Mouse (Mus musculus) olfactory bulb, adult 2 months (tissue): Measurements from ENCODE around the gene Cand2. TPM values are rescaled to one million over a fixed set of nuclear protein-coding genes. Genes with fewer than 3 reads are reported as not detected.
A peak's percentile ranks its signal among the peaks of the same experiment; 100 is the strongest.

Experiments
- H3K27ac ChIP-seq: fragments of 200-500 bp; 2 replicates; pipeline ENCODE4 v1.5.1; 2012; ENCODE audit warnings: low read depth, low read length; ENCODE audit not compliant: insufficient read depth
- H3K4me1 ChIP-seq: fragments of 200-500 bp; 2 replicates; pipeline ENCODE4 v1.6.1; 2012; ENCODE audit warnings: low read length; ENCODE audit not compliant: control insufficient read depth, insufficient read depth
- H3K4me3 ChIP-seq: fragments of 200-500 bp; 2 replicates; pipeline ENCODE4 v1.5.1; 2012; ENCODE audit warnings: mild to moderate bottlenecking, low read depth, low read length, moderate library complexity; ENCODE audit not compliant: insufficient read depth
- CTCF ChIP-seq: fragments of 200-500 bp; IDR thresholded peaks from 2 replicates; pipeline ENCODE4 v1.5.1; 2012; ENCODE audit warnings: low read depth, mild to moderate bottlenecking, low read length, moderate library complexity; ENCODE audit not compliant: insufficient read depth
- POLR2A ChIP-seq: fragments of 200-500 bp; IDR thresholded peaks from 2 replicates; pipeline ENCODE4 v1.6.1; 2012; ENCODE audit warnings: mild to moderate bottlenecking, low read depth, low read length, moderate library complexity; ENCODE audit not compliant: insufficient read depth
- WGBS: fragments of 180-500 bp; shearing (Covaris S2); methylation state at CpG from one replicate; pipeline ENCODE4 v1.1.7; 2018; 5-methylcytosine and 5-hydroxymethylcytosine counted together
- polyA plus RNA-seq: library from polyadenylated mRNA; stranded (reverse); fragments of >200 nt; gene quantifications from 2 replicates; pipeline ENCODE4 v1.2.4, GENCODE M21; 2012; ENCODE audit warnings: low replicate concordance; ENCODE audit not compliant: missing spikeins, insufficient read depth, insufficient read length

Gene Cand2
- polyA plus RNA-seq, 1 experiment, result not detected

DNA sequence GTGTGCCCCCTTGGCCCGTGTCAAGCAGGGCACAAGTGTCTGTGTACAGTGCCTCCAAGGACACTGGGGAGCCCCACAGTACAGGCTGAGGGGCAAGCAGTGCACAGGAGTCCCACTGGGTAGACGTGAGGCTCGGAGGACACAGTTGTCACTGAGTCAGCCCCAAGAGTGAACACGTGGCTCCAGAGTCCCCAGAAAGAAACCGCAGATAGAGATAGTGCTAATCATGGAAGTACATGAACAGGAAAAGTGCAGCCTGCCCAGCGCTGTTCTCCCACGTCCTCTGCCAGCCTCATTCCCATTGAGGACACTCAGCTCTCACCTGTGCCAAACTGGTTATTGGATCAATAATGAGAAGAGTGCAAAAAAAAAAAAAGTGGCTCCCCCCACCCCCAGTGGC, 18.8 kb upstream of the Cand2 start:
- H3K4me1 ChIP-seq, result no peaks in the 10 kb centered on the region; the same call in 1 of the 2 replicates
- WGBS, result 74% methylated on average over 7 of the region's 7 CpGs
- H3K4me3 ChIP-seq, result no peak overlapping the region
- TF ChIP-seq CTCF (no peak), POLR2A (no peak)
- no peak overlapping the region for H3K27ac ChIP-seq

DNA sequence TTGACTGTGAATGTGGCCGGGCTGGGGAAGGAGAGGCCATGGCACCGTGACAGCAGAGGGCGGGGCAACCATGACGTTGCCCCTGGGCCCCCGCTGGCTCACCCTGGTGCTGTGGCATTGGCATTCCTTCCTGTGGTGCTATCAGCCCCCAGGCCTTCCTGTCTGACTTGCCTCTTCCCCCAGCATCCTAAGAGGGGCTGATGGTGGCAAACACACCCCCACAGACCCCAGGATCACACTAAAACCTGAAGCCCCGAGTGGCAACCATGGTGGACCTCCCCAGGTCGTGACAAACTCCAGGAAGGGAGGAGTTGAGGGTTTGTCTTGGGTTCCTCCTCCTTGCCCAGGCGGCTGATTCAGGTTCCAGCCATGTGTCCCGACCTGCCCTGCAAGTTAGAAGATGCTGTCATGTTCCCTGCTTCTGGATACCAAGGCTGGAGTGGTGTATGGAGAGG, 15.3 kb upstream of the Cand2 start:
- no peak for TF ChIP-seq CTCF
- no peak for TF ChIP-seq POLR2A
- peaks cover 9% of the 10 kb centered on the region for H3K4me1 ChIP-seq
- no peak overlapping the region for H3K4me3 ChIP-seq
- no peak overlapping the region for H3K27ac ChIP-seq
- WGBS, result 68% methylated on average over 9 of the region's 9 CpGs

DNA sequence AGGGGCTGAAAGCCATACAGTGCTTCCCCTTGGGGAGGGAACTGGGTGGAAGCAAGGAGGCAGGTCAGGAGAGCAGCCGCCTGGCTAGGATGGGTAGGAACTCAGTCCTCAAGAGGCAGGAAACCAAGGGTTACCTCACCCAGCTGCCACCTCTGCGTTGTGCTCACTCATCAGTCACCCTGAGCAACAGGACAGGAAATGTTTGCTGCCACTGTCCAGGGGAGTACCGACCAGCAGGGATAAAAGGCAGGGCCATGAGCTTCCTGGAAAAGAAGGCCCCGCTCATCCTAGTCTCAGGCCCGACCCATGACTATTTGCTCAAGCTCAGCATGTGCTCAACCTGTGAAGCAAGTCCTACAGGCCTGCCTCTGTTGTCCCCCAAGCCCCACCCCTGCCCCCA, 14.9 kb upstream of the Cand2 start:
- no peak for TF ChIP-seq CTCF
- TF ChIP-seq POLR2A, result no peak
- Histone ChIP-seq H3K4me1 (peaks cover 13% of the 10 kb centered on the region), H3K27ac (no peak overlapping the region), H3K4me3 (no peak overlapping the region)
- 79% methylated on average over 5 of the region's 5 CpGs for WGBS

DNA sequence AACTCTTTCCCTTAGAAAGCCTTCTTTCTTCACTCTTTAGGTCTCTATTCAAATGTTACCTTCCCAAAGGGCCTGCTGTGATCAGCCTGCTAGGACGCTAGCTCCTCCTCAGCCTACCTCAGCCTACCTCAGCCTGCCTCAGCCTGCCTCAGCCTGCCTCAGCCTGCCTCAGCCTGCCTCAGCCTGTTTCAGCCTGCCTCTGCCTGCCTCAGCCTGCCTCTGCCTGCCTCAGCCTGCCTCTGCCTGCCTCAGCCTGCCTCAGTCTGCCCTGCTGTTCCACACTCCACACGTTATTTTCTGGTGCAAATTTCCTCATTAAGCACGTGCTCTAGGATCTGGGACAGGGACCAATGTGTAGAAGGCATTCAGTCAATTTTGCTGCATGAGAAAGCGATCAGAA, 14.2 kb upstream of the Cand2 start:
- TF ChIP-seq CTCF, result no peak
- TF ChIP-seq POLR2A, result no peak

GRCm38 (mm10) chr6:115760982-115761381, 13.4 kb upstream of the Cand2 start:
- no peak overlapping the region for H3K4me3 ChIP-seq
- H3K27ac ChIP-seq, result no peak overlapping the region
- H3K4me1 ChIP-seq, result peaks cover 13% of the 10 kb centered on the region
- TF ChIP-seq POLR2A (no peak), CTCF (no peak)
- WGBS, result 66% methylated on average over 4 of the region's 4 CpGs

More for the DNA sequence above, 14.2 kb upstream of the Cand2 start:
- Histone ChIP-seq H3K27ac (no peak overlapping the region), H3K4me3 (no peak overlapping the region), H3K4me1 (peaks cover 13% of the 10 kb centered on the region)
- 92% methylated on average over 4 of the region's 4 CpGs for WGBS

GRCm38 (mm10) chr6:115761995-115762756, 12.2 kb upstream of the Cand2 start, which contains the start of gene Tmem40:
Gene Tmem40, minus strand, starts transcription at chr6:115762410.
- 15% methylated on average over 9 of the region's 9 CpGs for WGBS
- Histone ChIP-seq H3K4me3 (no peak within 1 kb of the TSS), H3K4me1 (peaks cover 13% of the 10 kb centered on the region), H3K27ac (peak within 1 kb of the TSS; percentile 56)
- TF ChIP-seq POLR2A, result no peak
- TF ChIP-seq CTCF, result no peak

GRCm38 (mm10) chr6:115764179-115764578, 10.2 kb upstream of the Cand2 start:
- 37% methylated on average over 7 of the region's 7 CpGs for WGBS
- Histone ChIP-seq H3K27ac (no peak overlapping the region), H3K4me1 (peaks cover 13% of the 10 kb centered on the region), H3K4me3 (no peak overlapping the region)
- no peak for TF ChIP-seq POLR2A
- no peak for TF ChIP-seq CTCF

- WGBS, result 66% methylated on average over 9 of the region's 9 CpGs
- no peak for TF ChIP-seq CTCF
- TF ChIP-seq POLR2A, result no peak
- Histone ChIP-seq H3K27ac (no peak overlapping the region), H3K4me3 (no peak overlapping the region), H3K4me1 (peaks cover 9% of the 10 kb centered on the region)
Observed at GRCm38 (mm10) chr6:115767357-115767756, 7.0 kb upstream of the Cand2 start.

DNA sequence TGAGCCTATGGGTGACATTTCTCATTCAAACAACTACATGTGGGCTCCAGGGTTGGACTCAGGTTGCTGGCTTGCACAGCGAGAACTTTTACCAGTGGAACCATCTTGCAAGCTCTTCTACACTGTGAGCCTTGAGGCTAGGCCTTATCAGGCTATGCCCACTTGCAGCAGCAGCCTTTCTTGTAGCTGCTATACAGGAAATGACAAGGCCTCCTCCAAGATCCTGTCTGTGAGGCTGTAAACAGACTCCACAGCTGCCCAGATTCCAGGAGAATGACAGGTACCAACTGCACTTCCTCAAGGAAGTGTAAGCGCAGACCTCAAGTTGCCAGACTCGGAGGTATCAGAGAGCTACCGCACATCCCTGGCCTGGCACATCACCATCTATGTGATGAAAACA, 6.1 kb upstream of the Cand2 start:
- Histone ChIP-seq H3K27ac (no peak overlapping the region), H3K4me3 (no peak overlapping the region), H3K4me1 (peaks cover 5% of the 10 kb centered on the region)
- TF ChIP-seq CTCF (no peak), POLR2A (no peak)
- 96% methylated on average over 4 of the region's 4 CpGs for WGBS

- 85% methylated on average over 20 of the region's 20 CpGs for WGBS
- Histone ChIP-seq H3K4me3 (no peak overlapping the region), H3K27ac (no peak overlapping the region), H3K4me1 (peaks cover 10% of the 10 kb centered on the region)
- no peak for TF ChIP-seq POLR2A
- no peak for TF ChIP-seq CTCF
Observed at GRCm38 (mm10) chr6:115770059-115770670, 4.2 kb upstream of the Cand2 start.
